Mouse (Mus musculus): Measurements from ENCODE around the gene Hmgb3. TPM values are rescaled to one million over a fixed set of nuclear protein-coding genes. Genes with fewer than 3 reads are reported as not detected.
"Not testable (repeated sequence)": the region's sequence is repeated elsewhere in the genome, so short reads cannot be mapped to it uniquely, and the experiment has no call there.

Gene Hmgb3
- polyA plus RNA-seq (2017; shearing (Covaris generic)), result 10 to 100 TPM; 49.8 to 60.4 TPM

DNA sequence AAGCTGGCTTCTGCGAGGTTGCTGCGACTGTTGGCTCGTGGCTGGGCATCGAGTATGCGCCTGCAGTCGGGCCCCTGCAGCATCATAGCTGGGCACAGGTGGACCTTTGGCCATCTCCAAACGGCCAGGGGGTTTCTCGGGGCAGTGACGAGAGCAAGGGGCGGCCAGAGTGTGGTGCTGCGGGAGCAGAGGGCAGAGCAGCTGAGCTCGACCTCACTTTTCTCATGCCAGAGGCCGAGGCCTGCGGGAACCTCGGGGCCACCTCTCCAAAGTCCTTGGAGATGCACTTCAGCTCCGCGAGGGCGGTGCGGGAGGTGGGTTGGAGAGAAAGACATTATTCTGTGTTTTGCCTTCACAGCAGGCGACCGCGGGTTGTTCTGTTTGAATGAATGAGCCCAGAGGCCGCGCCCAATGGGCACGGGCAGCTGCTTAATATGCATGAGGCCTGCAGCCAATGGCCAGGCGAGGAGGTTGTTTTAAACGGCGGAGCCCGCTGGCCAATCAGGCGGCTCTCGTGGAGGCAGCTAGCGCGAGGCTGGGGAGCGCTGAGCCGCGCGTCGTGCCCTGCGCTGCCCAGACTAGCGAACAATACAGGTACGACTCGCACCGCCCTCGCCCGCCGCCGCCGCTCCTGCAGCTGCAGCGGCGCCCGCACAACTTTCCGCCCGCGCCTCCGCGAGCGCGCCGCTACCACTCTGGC lies at the start of gene Hmgb3:
Gene Hmgb3, plus strand, starts transcription at position 504 of the 700 bp plus-strand sequence.
- ATAC-seq, result peak; percentile 97

DNA sequence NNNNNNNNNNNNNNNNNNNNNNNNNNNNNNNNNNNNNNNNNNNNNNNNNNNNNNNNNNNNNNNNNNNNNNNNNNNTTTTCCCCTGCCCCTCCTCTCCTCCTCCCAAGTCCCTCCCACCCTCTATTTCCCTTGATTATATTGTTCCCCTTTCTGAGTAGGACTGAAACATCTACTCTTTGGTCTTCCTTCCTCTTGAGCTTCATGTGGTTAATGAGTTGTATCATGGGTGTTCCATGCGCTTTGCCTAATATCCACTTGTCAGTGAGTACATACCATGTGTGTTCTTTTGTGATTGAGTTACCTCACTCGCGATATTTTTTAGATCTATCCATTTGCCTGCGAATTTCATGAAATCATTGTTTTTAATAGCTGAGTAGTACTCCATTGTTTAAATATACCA lies 49.1 kb upstream of the Hmgb3 start:
- not testable (repeated sequence) for ATAC-seq

DNA sequence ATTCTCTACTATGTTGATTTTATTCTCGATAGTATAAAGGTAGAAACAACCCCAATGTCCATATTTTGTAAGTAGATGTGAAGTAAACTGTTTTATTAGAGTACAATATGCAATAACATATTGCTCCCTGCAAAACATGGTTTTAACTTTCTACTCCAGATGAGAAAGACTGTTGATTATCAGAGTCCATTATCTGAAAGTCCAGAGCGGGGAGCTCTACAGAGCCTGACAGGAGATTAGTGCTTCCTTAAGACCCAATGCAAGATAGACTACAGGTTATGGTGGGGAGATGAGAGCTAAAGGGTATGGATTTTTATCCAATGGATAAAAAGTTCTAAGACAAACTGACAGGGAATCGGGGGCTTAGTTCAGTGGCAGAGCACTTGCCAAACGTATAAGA lies 36.5 kb upstream of the Hmgb3 start:
- ATAC-seq, result no peak

DNA sequence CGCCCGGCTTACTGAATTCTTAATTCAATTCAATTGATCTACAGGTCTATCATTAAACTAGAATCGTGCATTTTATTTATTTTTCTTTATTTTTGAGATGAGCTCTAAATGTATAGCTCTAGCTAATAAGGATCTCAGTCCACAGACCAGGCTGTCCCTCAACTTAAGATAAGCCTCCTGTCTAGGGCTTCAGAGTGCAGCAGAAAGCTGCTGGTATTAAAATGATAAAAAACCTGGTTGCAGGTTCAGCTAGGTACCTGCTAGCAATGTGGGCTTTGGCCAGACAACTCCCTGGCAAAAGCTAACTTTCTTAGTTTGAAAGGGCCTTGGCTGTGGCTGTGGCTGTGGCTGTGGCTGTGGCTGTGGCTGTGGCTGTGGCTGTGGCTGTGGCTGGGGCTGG lies 32.8 kb upstream of the Hmgb3 start:
- no peak for ATAC-seq

DNA sequence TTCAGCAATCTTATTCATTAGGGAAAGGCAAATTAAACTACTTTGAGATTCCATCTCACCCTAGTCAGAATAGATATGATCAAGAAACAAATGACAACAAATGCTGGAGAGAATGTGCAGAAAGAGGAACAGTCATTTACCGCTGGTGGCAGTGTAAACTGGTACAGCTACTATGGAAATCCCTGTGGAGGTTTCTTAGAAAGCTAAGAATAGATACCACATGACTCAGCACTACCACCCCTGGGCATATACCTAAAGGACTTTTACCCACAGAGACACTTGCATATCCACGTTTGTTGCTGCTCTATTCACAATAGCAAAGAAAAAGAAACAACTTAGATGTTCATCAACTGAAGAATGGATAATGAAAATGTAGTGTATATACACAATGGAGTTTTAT lies 31.4 kb upstream of the Hmgb3 start:
- ATAC-seq, result no peak

DNA sequence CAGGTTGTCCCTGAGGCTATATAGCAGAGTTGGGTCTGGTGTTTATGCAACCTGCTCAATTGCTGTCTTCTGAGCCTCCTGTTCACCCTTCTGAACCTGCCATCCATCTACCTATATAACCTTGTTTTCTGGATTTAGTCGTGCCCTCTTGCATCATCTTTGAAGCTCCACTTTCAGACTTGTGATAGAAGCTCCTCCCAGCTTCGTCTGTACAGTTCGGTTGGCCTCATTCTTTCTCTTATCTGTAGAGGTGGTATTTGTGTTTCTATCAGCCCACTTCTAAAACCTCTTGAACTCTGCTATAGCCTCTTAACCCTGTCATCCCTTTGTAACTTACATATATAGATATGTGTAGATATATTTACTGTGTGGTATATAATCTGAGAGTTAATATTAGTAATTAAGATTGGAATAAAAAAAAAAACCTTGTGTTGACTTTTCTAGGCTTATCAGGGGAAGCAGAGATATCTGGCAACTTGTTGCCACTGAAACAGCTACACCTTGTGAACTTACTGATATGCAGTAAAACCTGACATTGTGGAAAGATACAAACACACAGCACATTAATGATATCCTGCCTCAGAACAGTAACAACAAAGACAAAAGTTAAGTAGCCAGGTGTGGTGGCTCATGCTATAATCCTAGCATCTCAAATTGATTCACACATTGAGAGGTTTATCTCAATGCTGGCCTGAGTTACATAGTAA lies 30.0 kb upstream of the Hmgb3 start:
- ATAC-seq, result no peak

DNA sequence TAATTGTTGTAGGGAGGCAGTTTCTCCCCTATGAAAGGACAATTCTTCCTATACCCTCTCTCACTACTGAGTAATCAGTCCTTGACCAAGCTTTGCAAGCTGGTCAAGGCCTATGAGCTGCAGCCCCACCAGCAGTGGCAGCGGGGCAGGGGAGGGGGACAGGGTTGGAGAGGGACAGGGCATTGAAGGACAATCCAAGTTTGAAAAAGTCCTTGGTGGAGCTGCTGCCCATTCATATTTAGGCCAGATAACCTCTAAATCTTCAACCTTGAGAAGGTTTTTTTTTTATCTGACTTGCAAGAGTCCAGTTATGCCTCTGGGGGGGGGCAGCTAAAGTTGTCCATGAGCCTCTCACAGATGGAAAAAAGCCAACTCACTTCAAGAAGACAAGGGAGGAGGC lies 28.3 kb upstream of the Hmgb3 start:
- no peak for ATAC-seq

DNA sequence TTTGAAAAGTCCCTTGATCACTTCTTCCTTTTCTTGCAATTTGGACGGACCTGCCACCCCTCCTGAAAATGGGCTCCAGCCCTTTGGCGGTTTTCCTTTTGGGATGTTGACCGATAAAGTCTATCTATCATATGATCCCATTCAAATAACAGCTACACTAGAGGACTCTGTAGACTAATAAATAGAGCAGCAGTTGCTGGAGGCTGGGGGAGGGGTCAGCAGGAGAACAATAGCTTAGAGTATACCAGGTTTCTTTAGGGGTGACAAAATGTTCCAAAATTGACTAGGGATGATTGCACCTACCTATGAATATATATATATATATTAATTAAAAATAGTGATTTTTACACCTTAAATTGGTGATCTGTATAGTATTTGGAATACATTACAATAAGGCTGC lies 27.6 kb upstream of the Hmgb3 start:
- no peak for ATAC-seq

DNA sequence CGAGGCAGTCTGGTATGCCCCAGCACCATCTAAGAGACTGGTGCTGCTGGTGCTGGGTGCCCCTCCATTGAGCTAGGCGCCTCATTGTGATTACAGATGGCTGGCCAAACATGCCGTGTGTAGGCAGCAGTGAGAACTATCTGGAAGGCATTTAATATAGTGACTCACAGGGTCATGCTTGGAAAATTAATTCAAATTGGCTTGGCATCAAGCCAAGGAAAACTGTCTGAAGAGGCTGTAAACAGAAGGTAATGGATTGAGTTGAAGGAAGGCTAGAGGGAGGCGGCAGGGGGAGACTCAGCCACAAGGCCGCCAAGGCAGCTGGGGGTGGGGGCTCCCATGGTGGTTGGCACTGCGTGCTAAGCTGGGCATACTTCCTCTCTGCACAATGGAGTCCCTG lies 27.1 kb upstream of the Hmgb3 start:
- no peak for ATAC-seq

DNA sequence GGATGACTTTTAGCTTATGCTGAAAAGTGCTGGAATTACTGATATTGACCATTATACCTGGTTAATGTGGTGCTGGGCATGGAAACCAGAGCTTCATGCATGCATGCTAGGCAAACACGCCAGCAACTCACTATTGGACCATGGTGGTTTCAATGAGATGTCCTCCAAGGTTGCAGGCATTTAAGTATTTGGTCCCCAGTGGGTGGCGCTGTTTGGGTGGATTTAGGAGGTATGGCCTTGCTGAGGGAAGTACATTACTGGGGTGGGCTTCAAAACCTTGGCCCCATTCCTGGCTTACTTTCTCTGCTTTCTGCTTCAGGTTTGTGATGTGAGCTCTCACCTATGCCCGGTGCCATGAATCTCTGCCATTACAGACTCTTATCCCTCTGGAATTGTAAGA lies 23.1 kb upstream of the Hmgb3 start:
- no peak for ATAC-seq

DNA sequence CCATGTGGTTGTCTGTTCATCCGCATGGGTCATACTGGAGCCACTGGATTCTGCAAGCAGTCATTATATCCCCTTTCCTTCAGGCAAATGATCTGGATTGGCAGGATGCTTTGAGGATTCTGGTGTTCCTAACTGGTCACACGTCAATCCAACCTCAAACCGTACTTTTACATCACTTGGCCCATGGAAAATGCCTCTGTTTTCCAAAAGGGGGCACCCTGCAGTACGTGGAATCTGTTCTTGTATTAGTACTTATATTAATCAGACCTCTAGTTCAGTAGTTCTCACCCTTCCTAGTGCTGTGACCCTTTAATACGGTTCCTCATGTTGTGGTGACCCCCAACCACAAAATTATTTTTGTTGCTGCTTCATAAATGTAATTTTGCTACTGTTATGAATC lies 21.6 kb upstream of the Hmgb3 start:
- ATAC-seq, result no peak

DNA sequence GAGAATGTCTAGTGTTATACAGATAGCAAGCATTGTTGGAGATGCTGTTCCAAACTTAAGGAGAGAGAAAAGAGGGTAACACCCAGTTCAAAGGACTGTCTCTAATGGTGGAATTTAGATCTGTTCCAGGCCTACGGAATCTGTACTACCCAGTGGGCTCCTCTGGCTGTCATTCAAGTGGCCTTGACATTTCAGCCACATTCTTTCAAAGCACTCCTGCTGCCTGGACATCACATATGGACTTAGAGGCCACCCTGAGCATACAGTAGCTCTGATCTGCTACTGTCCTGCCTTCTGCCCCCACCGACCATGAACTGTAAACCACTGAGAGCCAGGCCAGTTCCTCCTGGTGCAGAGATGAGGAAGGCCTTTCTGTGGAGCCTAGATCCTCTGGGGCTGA lies 17.9 kb upstream of the Hmgb3 start:
- ATAC-seq, result no peak

DNA sequence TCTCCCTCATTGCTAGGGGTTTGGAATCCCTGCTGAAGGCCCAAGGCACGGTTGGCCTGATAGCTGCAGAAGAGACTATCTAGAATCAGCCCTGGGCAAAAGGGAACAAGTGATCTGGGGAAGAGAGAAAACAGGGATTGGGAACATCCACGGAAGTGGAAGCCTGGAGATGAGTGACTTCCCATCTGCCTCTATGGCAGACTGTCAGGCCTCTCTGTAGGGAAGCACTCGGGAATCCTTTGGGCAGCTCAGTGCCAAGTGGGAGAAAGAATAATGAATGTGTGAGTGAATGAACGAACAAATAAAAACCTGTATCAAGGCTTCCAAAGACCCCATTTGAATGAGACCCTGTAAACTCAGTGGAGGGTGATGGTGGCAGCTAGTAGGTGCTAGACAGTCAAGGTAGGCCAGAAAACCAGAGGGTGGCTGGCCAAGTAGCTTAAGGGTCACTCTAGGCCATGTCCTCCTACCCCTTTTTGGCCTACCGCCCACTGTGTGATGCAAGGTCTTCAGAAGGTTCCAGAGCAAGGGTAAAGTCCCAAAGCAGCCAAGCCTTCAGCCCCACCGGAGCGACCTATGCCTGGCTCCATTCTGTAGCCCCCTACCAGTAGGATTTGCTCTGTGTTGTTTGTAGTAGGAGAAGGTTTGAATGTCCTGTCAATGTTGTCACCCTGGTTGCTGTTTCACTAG lies 14.8 kb upstream of the Hmgb3 start:
- ATAC-seq, result no peak

DNA sequence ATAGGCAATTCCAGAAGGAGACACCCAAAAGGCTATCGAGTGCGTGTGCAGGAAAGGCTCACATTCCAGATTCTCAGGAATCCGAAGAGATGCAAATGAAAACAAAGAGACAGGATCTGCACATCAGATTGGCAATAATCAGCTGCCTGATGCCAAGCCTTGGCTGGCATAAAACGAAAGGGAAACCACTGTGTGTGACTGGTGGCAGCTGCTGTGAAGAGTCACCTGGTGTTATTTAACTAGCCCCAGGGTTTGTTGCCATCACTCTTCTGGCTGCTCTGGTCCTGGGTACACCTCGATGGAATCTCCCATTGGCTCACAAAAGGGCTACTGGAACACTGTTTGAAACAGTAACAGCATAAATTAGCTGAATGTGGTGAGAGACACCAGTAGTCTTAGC lies 11.0 kb upstream of the Hmgb3 start:
- ATAC-seq, result no peak

DNA sequence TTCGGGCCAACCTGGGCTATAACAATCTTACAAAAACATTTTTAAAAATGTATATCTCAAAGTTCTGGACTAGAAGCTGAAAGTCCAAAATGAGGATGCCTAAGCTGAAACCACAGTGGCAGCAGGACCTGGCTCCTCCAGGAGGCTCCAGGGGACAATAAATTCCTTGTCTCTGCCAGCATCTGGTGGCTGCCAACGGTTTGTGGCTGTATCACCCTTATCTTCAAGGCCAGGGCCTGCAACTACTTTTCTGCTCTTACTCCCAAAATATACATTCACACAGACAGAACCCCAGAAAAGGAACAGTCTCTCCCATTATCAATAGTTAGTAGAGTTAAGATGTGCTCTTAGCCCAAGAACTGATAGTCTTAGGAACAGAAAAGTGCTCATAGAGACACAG lies 10.6 kb upstream of the Hmgb3 start:
- no peak for ATAC-seq

DNA sequence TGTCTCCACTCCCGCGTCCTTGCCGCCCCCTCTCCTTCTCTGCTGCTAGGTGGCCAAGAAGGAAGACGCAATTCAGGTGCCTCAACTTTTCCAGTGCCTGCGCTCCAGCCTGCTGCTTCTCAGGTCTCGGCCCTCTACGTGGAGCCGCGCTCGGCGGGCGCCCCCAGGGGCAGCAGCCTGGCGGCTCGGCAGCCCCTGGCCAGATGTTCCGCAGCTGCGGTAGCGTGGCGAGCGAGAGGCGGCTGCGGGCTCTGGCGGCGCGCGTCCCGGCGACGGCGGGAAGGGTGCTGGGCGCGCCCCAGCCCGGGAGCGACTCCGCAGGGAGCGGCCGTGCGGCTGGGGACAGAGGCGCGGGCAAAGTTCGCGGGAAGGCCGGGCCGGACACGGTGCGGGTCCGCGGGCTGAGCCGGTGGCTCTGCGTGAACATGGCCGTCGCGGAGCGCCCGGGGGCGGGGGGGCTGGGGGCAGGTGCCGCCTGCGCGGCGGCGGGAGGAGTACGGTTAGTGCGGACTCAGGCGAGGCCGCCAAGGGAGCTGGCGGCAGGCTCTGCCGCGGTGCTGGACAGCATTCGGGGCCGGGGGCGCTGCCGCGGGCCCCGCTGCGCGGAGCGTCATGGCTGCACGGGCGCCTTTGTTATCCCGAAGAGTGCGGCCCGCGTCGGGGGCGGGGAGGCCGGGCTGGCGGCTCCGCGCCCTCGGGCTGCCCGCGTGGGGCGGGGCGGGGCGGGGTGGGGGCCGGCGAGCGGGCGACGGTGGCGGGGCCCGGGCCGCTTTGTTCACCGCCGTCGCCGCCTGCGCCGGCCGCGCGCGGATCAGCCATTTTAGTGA lies 610 bp downstream of the Hmgb3 start:
- ATAC-seq, result no peak

DNA sequence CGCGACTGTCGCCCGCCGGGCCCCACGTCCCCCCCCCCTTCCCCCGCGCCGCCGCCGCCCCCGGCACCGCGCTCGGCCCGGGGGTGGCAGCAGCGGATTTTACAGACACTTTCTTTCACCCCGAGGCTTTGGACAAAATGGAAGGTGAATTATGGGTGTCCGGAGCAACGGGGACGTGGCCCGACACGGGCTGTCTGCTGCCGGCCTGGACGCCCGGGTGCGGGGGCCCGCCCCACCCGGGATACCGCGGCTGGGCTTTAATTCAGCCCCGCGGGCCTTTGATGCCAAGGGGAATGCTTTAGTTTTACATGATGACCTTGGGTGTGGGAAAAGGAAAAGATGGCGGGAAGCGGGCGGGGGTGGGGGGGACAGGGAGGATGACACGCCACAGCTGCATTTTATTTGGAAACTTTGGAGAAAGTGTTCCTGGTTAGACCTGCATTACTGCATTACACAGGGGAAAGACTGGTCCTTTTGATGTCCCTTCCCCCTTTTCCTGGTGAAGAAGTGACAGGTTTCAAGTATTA lies 1.3 kb downstream of the Hmgb3 start:
- no peak for ATAC-seq

DNA sequence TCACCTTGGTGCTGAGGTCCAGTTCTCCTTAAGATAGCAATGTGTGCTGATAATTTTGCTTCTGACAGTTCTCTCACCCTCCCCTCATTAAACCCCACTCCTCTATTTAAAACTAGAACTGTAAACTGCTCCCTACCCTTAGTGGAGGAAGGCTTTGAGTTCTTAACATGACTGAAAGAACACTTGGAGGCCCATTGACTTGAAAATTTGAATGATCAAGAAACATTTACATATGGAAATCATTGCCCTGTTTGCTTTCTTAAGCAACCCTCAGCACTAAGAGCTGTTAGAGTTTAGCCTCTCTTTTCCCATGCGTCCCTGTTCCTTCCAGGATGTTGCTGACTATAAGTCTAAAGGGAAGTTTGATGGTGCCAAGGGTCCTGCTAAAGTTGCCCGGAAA lies 3.6 kb downstream of the Hmgb3 start:
- no peak for ATAC-seq

DNA sequence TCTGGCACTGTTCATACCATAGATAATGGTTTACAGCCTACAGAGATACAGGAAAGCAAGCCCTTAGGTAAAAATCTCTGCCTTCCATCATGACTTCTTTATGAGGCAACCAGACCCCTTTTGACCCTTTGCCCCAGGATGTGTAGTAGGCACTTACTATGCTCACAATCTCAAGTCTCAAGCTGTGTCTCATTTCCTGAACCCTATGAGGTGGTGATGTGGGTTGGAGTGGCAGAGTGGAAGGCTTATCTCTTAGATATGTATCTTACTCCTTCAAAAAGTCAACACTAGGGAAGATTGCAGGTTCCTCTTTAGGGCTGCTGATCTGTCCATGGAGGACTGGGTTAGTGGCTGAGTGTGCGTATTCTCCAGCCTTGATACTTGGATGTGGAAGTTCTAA lies 5.1 kb downstream of the Hmgb3 start:
- ATAC-seq, result no peak

DNA sequence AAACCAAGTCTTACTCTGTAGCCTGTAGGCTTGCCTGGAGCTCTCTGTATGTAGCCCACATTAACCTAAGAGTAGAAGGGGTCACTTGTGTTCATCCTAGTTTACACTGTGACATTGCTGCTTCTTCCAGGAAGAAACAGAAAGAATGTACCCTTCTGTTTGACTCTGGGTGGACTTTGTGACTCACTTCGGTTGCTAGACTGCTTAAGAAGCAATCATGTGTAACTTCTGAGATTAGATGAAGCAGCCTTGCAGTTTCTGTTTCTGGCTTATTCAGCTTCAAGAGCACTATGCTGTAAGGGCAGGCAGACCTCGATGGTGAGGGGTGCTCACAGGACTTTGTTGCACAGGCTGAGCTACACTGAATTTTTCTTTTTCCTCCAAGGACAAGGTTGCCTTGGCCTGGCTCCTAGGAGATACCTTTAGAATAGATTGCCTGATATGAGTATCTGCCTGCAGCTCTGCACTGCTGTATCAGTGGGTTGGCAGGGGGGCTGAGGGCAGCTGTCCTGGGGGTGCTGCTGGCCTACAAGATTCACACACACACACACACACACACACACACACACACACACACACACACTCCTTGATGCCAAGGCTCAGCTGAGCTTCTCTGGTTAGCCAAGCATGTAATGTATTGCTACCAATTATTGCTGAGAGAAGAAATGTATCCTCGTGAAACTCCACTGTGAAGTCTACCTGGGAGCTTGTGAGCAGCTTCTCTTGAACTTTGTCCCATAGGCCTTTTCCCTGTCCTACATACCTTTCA lies 17.6 kb downstream of the Hmgb3 start:
- ATAC-seq, result no peak

DNA sequence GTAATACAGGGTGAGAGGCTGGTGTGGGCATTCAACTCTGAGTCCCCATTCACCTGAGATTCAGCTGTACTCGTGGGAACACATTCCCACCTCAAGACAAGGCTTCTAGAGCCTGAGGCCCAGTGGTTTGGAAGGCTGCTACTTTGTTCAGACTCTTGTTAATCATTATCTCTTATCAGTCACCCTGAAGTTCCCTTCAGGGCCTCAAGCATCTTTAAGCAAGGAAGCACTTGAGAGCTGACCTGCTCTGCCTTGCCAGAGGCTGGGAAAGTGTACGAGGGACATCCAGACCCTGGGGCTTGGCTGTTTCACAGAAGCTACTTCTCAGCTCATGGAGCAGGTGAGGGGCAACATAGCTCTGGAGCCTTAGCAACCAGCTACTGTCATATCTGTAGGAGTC lies 19.8 kb downstream of the Hmgb3 start:
- no peak for ATAC-seq

DNA sequence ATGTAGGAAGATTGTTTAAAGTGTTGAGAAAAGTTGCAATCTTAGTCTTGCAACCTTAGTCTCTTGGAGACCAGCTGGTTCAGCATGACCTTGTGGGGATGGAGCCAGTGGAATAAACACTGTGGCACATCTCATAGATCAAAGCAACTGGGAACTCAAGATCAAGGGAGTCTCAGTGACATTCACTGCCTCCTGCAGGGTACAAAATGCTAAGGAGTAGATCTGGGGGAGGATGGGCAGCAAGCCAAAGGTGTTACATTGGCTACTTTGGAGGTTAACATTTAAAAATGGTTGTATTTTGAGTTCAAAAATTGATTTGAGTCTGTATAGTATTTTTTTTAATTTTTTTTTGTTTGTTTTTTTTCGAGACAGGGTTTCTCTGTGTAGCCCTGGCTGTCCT lies 33.5 kb downstream of the Hmgb3 start:
- no peak for ATAC-seq

Data from activated CD4-positive, CD25-positive, alpha-beta regulatory T cell, adult 4 months (primary cell).